Mouse (Mus musculus): Measurements from ENCODE around the gene Gpr153. TPM values are rescaled to one million over a fixed set of nuclear protein-coding genes. Genes with fewer than 3 reads are reported as not detected.
A peak's percentile ranks its signal among the peaks of the same experiment; 100 is the strongest.

Gene Gpr153
- total RNA-seq, 2 experiments from 2014 or later, result 5.6 to 6.4 TPM

- Histone ChIP-seq H3K27ac (peak overlapping the region; percentile 73), H3K4me3 (peak overlapping the region; percentile 79)
- TF ChIP-seq CTCF (conservative IDR thresholded peaks at IDR 0.05), result no peak
- no peak for DNase-seq (ENCODE audit: low spot score in 2 of 2)
Measured at GRCm38 (mm10) chr4:152296371-152296770, 22.3 kb downstream of the Gpr153 start.

- peak within 1 kb of the TSS; percentile 79 for H3K27ac ChIP-seq
- no peak for TF ChIP-seq CTCF (conservative IDR thresholded peaks at IDR 0.05)
Measured at GRCm38 (mm10) chr4:152296874-152297861, 23.1 kb downstream of the Gpr153 start, which contains the start of gene Icmt. Gene Icmt, plus strand, starts transcription at chr4:152297227.

GRCm38 (mm10) chr4:152298836-152299235 is 24.8 kb downstream of the Gpr153 start:
- Histone ChIP-seq H3K27ac (no peak overlapping the region), H3K4me3 (no peak overlapping the region)
- TF ChIP-seq CTCF (conservative IDR thresholded peaks at IDR 0.05), result no peak
- DNase-seq (ENCODE audit: low spot score in 2 of 2), result no peak

More at GRCm38 (mm10) chr4:152296874-152297861, 23.1 kb downstream of the Gpr153 start, which contains the start of gene Icmt:
- H3K4me3 ChIP-seq, result peak within 1 kb of the TSS; percentile 93
- DNase-seq (ENCODE audit: low spot score in 2 of 2), result peak; percentile 99 to 100

DNA sequence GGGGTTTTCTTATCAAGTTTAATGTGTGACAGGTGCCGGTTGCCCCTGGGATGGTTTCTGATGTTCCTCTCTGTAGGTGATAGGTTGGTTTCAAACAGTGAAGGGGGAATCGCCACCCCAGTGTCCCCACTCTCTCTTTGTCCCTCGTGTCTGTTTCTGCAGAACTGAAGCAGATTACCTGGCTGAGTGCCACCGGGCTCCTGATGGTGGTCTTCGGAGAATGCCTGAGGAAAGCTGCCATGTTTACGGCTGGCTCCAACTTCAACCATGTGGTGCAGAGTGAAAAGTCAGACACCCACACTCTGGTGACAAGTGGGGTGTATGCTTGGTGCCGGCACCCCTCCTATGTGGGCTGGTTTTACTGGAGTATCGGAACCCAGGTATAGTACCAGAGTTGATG is 26.3 kb downstream of the Gpr153 start:
- Histone ChIP-seq H3K4me3 (no peak overlapping the region), H3K27ac (no peak overlapping the region)
- DNase-seq (ENCODE audit: low spot score in 2 of 2), result no peak
- no peak for TF ChIP-seq CTCF (conservative IDR thresholded peaks at IDR 0.05)

DNA sequence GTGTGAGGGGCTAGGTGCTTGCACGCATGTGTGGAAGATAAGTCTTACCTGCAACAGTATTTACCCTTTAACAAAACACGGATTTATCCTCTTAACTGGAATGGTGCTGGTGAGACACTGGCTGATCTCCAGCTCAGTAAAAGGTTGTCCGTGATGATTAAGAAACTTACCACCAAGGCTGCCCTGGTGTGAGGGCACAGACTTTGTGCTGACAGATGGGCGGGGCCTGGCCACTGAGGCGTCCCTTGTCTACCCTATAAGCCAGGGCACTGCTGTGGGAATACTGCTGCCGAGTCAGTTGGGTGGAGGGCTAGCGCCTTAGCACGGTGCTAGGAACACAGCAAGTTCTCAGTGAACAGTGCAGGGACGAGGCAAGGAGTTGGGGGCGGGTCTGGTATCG is 28.0 kb downstream of the Gpr153 start:
- TF ChIP-seq CTCF (conservative IDR thresholded peaks at IDR 0.05), result no peak
- DNase-seq (ENCODE audit: low spot score in 2 of 2), result no peak
- Histone ChIP-seq H3K27ac (no peak overlapping the region), H3K4me3 (no peak overlapping the region)

GRCm38 (mm10) chr4:152303172-152303571 is 29.1 kb downstream of the Gpr153 start:
- no peak overlapping the region for H3K27ac ChIP-seq
- H3K4me3 ChIP-seq, result no peak overlapping the region
- no peak for DNase-seq (ENCODE audit: low spot score in 2 of 2)
- TF ChIP-seq CTCF (conservative IDR thresholded peaks at IDR 0.05), result no peak

GRCm38 (mm10) chr4:152304685-152305084 is 30.7 kb downstream of the Gpr153 start:
- no peak for DNase-seq (ENCODE audit: low spot score in 2 of 2)
- H3K4me3 ChIP-seq, result no peak overlapping the region
- H3K27ac ChIP-seq, result 0 out of 2 replicates have a peak overlapping the region, but pooled peaks have one; percentile 23

GRCm38 (mm10) chr4:152305991-152306390 is 32.0 kb downstream of the Gpr153 start:
- no peak overlapping the region for H3K4me3 ChIP-seq
- H3K27ac ChIP-seq, result no peak overlapping the region
- TF ChIP-seq CTCF (conservative IDR thresholded peaks at IDR 0.05), result no peak

More at GRCm38 (mm10) chr4:152304685-152305084, 30.7 kb downstream of the Gpr153 start:
- TF ChIP-seq CTCF (conservative IDR thresholded peaks at IDR 0.05), result 0 out of 2 replicates have a peak, but pooled peaks have one; percentile 17

DNA sequence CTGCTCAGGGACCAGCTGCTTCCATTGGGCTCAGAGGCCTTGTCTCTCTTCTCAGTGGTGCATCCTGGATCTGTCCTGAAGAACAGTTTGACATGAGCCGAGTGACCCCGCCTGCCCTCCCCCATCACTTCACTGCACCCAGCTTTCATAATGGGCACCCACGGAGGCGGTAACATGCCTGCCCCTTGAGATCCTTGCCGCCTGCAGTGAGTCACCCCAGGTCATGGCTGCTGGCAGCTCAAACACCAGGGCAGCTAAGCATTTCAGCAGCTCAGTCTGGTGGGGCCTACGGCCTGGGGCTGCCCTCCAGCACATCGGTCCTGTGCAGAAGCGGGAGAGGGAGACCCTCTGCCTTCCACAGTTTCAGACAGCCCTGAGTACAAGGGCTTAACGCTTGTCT is 33.5 kb downstream of the Gpr153 start:
- H3K4me3 ChIP-seq, result no peak overlapping the region
- TF ChIP-seq CTCF (conservative IDR thresholded peaks at IDR 0.05), result no peak
- DNase-seq (ENCODE audit: low spot score in 2 of 2), result no peak
- H3K27ac ChIP-seq, result no peak overlapping the region

More at GRCm38 (mm10) chr4:152305991-152306390, 32.0 kb downstream of the Gpr153 start:
- DNase-seq (ENCODE audit: low spot score in 2 of 2), result no peak

DNA sequence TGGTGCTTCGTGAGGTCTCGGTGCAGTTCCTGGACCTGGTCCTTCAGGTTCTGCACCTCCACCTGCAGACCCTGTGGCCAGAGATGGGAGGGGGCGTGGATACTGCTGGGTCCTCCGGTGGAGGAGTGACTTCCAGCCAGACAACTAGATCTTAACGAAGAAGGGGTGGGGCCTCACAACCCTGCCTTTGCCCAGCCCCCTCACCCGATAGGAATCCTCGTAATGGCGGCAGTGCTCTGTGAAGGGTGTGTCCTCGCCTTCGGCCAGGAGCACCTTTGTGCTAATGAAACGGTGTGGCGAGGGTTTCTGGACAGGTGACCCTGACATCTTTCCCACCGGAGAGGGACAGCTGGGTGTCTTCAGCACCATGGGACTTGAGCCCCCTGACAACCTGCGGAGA is 38.2 kb downstream of the Gpr153 start:
- Histone ChIP-seq H3K27ac (no peak overlapping the region), H3K4me3 (no peak overlapping the region)
- DNase-seq (ENCODE audit: low spot score in 2 of 2), result no peak
- TF ChIP-seq CTCF (conservative IDR thresholded peaks at IDR 0.05), result no peak

GRCm38 (mm10) chr4:152313211-152313632 is 39.2 kb downstream of the Gpr153 start:
- TF ChIP-seq CTCF (conservative IDR thresholded peaks at IDR 0.05), result no peak
- no peak for DNase-seq (ENCODE audit: low spot score in 2 of 2)
- Histone ChIP-seq H3K27ac (no peak overlapping the region), H3K4me3 (peak overlapping the region; percentile 49)

GRCm38 (mm10) chr4:152313934-152314333 is 39.9 kb downstream of the Gpr153 start:
- no peak overlapping the region for H3K4me3 ChIP-seq
- TF ChIP-seq CTCF (conservative IDR thresholded peaks at IDR 0.05), result peak; percentile 29
- H3K27ac ChIP-seq, result no peak overlapping the region
- no peak for DNase-seq (ENCODE audit: low spot score in 2 of 2)

DNA sequence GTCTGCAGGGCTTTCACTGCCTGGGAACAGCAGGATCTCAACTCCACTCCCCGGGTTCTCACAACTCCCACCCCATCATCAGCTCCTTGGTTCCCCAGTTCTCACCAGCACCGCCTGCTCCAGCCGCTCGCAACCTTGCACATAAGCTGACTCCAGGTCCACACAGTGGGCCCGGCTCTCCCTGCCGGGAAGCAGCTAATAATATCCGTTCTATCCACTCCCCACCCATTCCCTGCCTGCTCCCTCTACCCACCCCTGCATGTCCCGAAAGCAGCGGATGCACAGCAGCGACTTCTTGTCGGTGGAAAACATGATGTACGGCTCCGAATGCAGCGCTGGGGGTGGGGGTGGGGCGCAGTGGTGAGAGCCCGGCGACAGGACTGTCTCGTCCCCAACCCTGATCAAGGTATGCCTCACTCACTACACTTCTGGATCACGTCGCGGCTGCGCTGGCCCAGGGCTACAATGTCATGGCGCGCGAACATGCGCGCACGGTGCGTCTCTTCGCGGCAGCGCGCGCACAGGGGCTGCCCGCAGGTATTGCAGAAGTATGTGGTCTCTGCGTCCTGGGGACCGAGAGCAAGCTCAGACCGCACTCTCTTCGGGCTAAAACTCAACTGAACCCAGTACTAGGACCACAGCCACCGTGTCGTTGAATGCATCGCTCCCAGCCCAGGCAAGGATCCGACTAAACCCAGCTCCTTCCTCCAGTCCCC is 41.6 kb downstream of the Gpr153 start:
- H3K27ac ChIP-seq, result no peak overlapping the region
- no peak for TF ChIP-seq CTCF (conservative IDR thresholded peaks at IDR 0.05)
- peak overlapping the region; percentile 49 for H3K4me3 ChIP-seq
- no peak for DNase-seq (ENCODE audit: low spot score in 2 of 2)
